Mouse (Mus musculus) stomach, postnatal 0 days (tissue): ENCODE results near the gene Map2k2. TPM values are rescaled to one million over a fixed set of nuclear protein-coding genes. Genes with fewer than 3 reads are reported as not detected.

Experiments
- ATAC-seq: fragments of 200-750 bp; cut with Nextera tagmentation; 2 replicates; pipeline ENCODE4 v1.8.0; 2017; ENCODE audit not compliant: low FRiP score, low TSS enrichment
- DNase-seq: peaks from one replicate; pipeline ENCODE4 v3.0.0-alpha.2; 2016; ENCODE audit warnings: low spot score
- H3K27ac ChIP-seq: fragments of 300-500 bp; sonication (generic); replicated peaks from 2 replicates; pipeline ENCODE4 v1.5.1; 2014; ENCODE audit warnings: mild to moderate bottlenecking, control low read depth
- H3K27me3 ChIP-seq: fragments of 300-500 bp; sonication (generic); 2 replicates; pipeline ENCODE4 v1.6.1; 2014; ENCODE audit warnings: low read length; ENCODE audit not compliant: control insufficient read depth, insufficient read depth
- H3K36me3 ChIP-seq: fragments of 300-500 bp; sonication (generic); 2 replicates; pipeline ENCODE4 v1.6.1; 2014; ENCODE audit warnings: low read length, mixed read lengths; ENCODE audit not compliant: control insufficient read depth, insufficient read depth
- H3K4me1 ChIP-seq: fragments of 300-500 bp; sonication (generic); replicated peaks from 2 replicates; pipeline ENCODE4 v1.6.1; 2014; ENCODE audit warnings: antibody characterized with exemption; ENCODE audit not compliant: control insufficient read depth, insufficient read depth
- H3K4me2 ChIP-seq: fragments of 300-500 bp; sonication (generic); replicated peaks from 2 replicates; pipeline ENCODE4 v1.6.1; 2014; ENCODE audit warnings: low read depth, mild to moderate bottlenecking, control low read depth, moderate library complexity
- H3K4me3 ChIP-seq: fragments of 300-500 bp; sonication (generic); 2 replicates; pipeline ENCODE4 v1.5.1; 2014; ENCODE audit warnings: low read depth, low read length, control low read depth
- H3K9ac ChIP-seq: fragments of 300-500 bp; sonication (generic); 2 replicates; pipeline ENCODE4 v1.6.1; 2014; ENCODE audit warnings: mild to moderate bottlenecking, low read length, control low read depth, mixed read lengths
- H3K9me3 ChIP-seq: fragments of 300-500 bp; sonication (generic); 2 replicates; pipeline ENCODE4 v1.6.1; 2016; ENCODE audit warnings: low read length; ENCODE audit not compliant: control insufficient read depth
- CTCF ChIP-seq: IDR thresholded peaks from 2 replicates; pipeline ENCODE4 v1.5.1; 2016; ENCODE audit warnings: antibody characterized with exemption, low read depth, mild to moderate bottlenecking, moderate library complexity
- EP300 ChIP-seq: optimal IDR thresholded peaks from 2 replicates; pipeline ENCODE3; 2016; ENCODE audit warnings: antibody characterized with exemption
- WGBS: fragments of 180-500 bp; shearing (Covaris S2); extraction: QIAGEN DNeasy Blood & Tissue Kit; methylation state at CpG from one replicate; pipeline ENCODE4 v1.1.7; 2014; 5-methylcytosine and 5-hydroxymethylcytosine counted together
- polyA plus RNA-seq: library from polyadenylated mRNA; unstranded; fragments of >200 nt; fragmentation: Nextera tagmentation; extraction: Ambion mirVana; gene quantifications from 2 replicates; pipeline ENCODE4 v1.2.1, GENCODE M21; 2015

The Map2k2 gene
- polyA plus RNA-seq, 1 experiment from 2014 or later = 135 TPM

GRCm38 (mm10) chr10:81143845-81144437, 38.2 kb downstream of the Map2k2 start:
- Histone ChIP-seq H3K27me3 (no peaks in the 10 kb centered on the region), H3K4me3 (no peak overlapping the region), H3K9me3 (no peaks in the 10 kb centered on the region), H3K4me2 (no peak overlapping the region), H3K36me3 (peaks cover 31% of the 10 kb centered on the region), H3K9ac (no peak overlapping the region), H3K4me1 (peaks cover 9% of the 10 kb centered on the region), H3K27ac (0 out of 2 replicates have a peak overlapping the region, but pooled peaks have one; percentile 96)
- 94% methylated on average over 52 of the region's 52 CpGs for WGBS
- DNase-seq (no peak), ATAC-seq (no peak)
- TF ChIP-seq CTCF = no peak
- no peak for TF ChIP-seq EP300

GRCm38 (mm10) chr10:81144667-81145066, 39.0 kb downstream of the Map2k2 start:
- Histone ChIP-seq H3K27me3 (no peaks in the 10 kb centered on the region), H3K27ac (peak overlapping the region; percentile 88), H3K36me3 (peaks cover 34% of the 10 kb centered on the region), H3K9ac (no peak overlapping the region), H3K4me3 (no peak overlapping the region), H3K4me2 (no peak overlapping the region), H3K4me1 (peaks cover 9% of the 10 kb centered on the region), H3K9me3 (no peaks in the 10 kb centered on the region)
- no peak for TF ChIP-seq CTCF
- no peak for TF ChIP-seq EP300
- no peak for ATAC-seq
- no peak for DNase-seq
- whole genome bisulfite sequencing = 78% methylated on average over 16 of the region's 27 CpGs

- Histone ChIP-seq H3K27me3 (no peaks in the 10 kb centered on the region), H3K4me2 (peak overlapping the region; percentile 44; the same call in 1 of the 2 replicates), H3K36me3 (peaks cover 36% of the 10 kb centered on the region), H3K27ac (peak overlapping the region; percentile 88), H3K9me3 (no peaks in the 10 kb centered on the region), H3K4me3 (no peak overlapping the region), H3K4me1 (peaks cover 9% of the 10 kb centered on the region), H3K9ac (no peak overlapping the region; the same call in 1 of the 2 replicates)
- TF ChIP-seq EP300 (no peak), CTCF (no peak)
- 77% methylated on average over 6 of the region's 6 CpGs for WGBS
- no peak for ATAC-seq
- DNase-seq = peak; percentile 32
Observed at GRCm38 (mm10) chr10:81145307-81145706, 39.6 kb downstream of the Map2k2 start.

GRCm38 (mm10) chr10:81145778-81146177, 40.1 kb downstream of the Map2k2 start:
- Histone ChIP-seq H3K27me3 (no peaks in the 10 kb centered on the region), H3K27ac (peak overlapping the region; percentile 88), H3K9ac (peak overlapping the region; percentile 41), H3K36me3 (peaks cover 38% of the 10 kb centered on the region), H3K9me3 (no peaks in the 10 kb centered on the region), H3K4me2 (peak overlapping the region; percentile 44), H3K4me3 (no peak overlapping the region), H3K4me1 (peaks cover 6% of the 10 kb centered on the region)
- DNase-seq = peak; percentile 88
- ATAC-seq = peak; percentile 73
- 56% methylated on average over 7 of the region's 7 CpGs for WGBS
- no peak for TF ChIP-seq EP300
- TF ChIP-seq CTCF = no peak

- no peak for TF ChIP-seq CTCF
- TF ChIP-seq EP300 = no peak
- no peaks in the 10 kb centered on the region for H3K9me3 ChIP-seq
- peak overlapping the region; percentile 44 for H3K4me2 ChIP-seq
- H3K4me3 ChIP-seq = 0 out of 2 replicates have a peak overlapping the region, but pooled peaks have one; percentile 10
- no peaks in the 10 kb centered on the region for H3K27me3 ChIP-seq
- WGBS = 55% methylated on average over 3 of the region's 4 CpGs
- DNase-seq (peak; percentile 46), ATAC-seq (peak; percentile 4; the same call in 1 of the 2 replicates)
- peaks cover 38% of the 10 kb centered on the region for H3K36me3 ChIP-seq
- H3K4me1 ChIP-seq = peaks cover 4% of the 10 kb centered on the region; the same call in 1 of the 2 replicates
- H3K9ac ChIP-seq = peak overlapping the region; percentile 41
- H3K27ac ChIP-seq = peak overlapping the region; percentile 88
Observed at GRCm38 (mm10) chr10:81146296-81146695, 40.6 kb downstream of the Map2k2 start.

GRCm38 (mm10) chr10:81151261-81151660, 45.5 kb downstream of the Map2k2 start:
- DNase-seq (no peak), ATAC-seq (no peak)
- H3K9ac ChIP-seq = no peak overlapping the region
- no peaks in the 10 kb centered on the region for H3K9me3 ChIP-seq
- peaks cover 40% of the 10 kb centered on the region for H3K36me3 ChIP-seq
- no peak overlapping the region for H3K4me3 ChIP-seq
- TF ChIP-seq CTCF (no peak), EP300 (no peak)
- H3K27ac ChIP-seq = no peak overlapping the region
- WGBS = 66% methylated on average over 6 of the region's 6 CpGs
- no peak overlapping the region for H3K4me2 ChIP-seq
- no peaks in the 10 kb centered on the region for H3K4me1 ChIP-seq
- no peaks in the 10 kb centered on the region for H3K27me3 ChIP-seq
